Mouse (Mus musculus) liver, postnatal 0 days (tissue): ENCODE measurements around the gene Slc30a1. TPM values are rescaled to one million over a fixed set of nuclear protein-coding genes. Genes with fewer than 3 reads are reported as not detected.
A peak's percentile ranks its signal among the peaks of the same experiment; 100 is the strongest.

Source experiments
- ATAC-seq: fragments of 200-750 bp; cut with Nextera tagmentation; 2 replicates; pipeline ENCODE4 v1.8.0; 2017; ENCODE audit warnings: mild to moderate bottlenecking, moderate library complexity
- DNase-seq: peaks from one replicate; pipeline ENCODE4 v3.0.0-alpha.2; 2016
- H3K27ac ChIP-seq: fragments of 300-500 bp; sonication (generic); 2 replicates; pipeline ENCODE4 v1.5.1; 2014; ENCODE audit warnings: antibody characterized with exemption, moderate library complexity, mild to moderate bottlenecking, low read depth
- H3K27me3 ChIP-seq: fragments of 300-500 bp; sonication (generic); 2 replicates; pipeline ENCODE4 v1.6.1; 2014; ENCODE audit warnings: low read length, control low read depth, mixed read lengths; ENCODE audit not compliant: insufficient read depth
- H3K36me3 ChIP-seq: fragments of 300-500 bp; sonication (generic); replicated peaks from 2 replicates; pipeline ENCODE4 v1.6.1; 2014; ENCODE audit warnings: mild to moderate bottlenecking, control low read depth, low read length, moderate library complexity, mixed read lengths; ENCODE audit not compliant: insufficient read depth
- H3K4me1 ChIP-seq: fragments of 300-500 bp; sonication (generic); 2 replicates; pipeline ENCODE4 v1.6.1; 2014; ENCODE audit warnings: antibody characterized with exemption, mild to moderate bottlenecking, control low read depth; ENCODE audit not compliant: insufficient read depth
- H3K4me2 ChIP-seq: fragments of 300-500 bp; sonication (generic); 2 replicates; pipeline ENCODE4 v1.6.1; 2014; ENCODE audit warnings: low read depth, mild to moderate bottlenecking, low read length, moderate library complexity, mixed read lengths
- H3K4me3 ChIP-seq: fragments of 300-500 bp; sonication (generic); 2 replicates; pipeline ENCODE4 v1.5.1; 2014; ENCODE audit warnings: low read depth, low read length
- H3K9ac ChIP-seq: fragments of 300-500 bp; sonication (generic); replicated peaks from 2 replicates; pipeline ENCODE4 v1.6.1; 2014; ENCODE audit warnings: mild to moderate bottlenecking, moderate library complexity
- H3K9me3 ChIP-seq: fragments of 300-500 bp; sonication (generic); 2 replicates; pipeline ENCODE4 v1.6.1; 2016; ENCODE audit warnings: mild to moderate bottlenecking, control low read depth, low read length, mixed read lengths
- CTCF ChIP-seq: sonication (generic); IDR thresholded peaks from 2 replicates; pipeline ENCODE4 v1.5.1; 2016; ENCODE audit warnings: antibody characterized with exemption, low read depth
- EP300 ChIP-seq: IDR thresholded peaks from 2 replicates; pipeline ENCODE4 v1.6.1; 2016; ENCODE audit warnings: antibody characterized with exemption, low read depth, mild to moderate bottlenecking
- WGBS: fragments of 180-500 bp; shearing (Covaris S2); extraction: QIAGEN DNeasy Blood & Tissue Kit; methylation state at CpG from one replicate; pipeline ENCODE4 v1.1.7; 2014; ENCODE audit not compliant: insufficient replicate concordance; 5-methylcytosine and 5-hydroxymethylcytosine counted together
- polyA plus RNA-seq: library from polyadenylated mRNA; unstranded; fragments of >200 nt; fragmentation: Nextera tagmentation; extraction: Ambion mirVana; gene quantifications from 2 replicates; pipeline ENCODE4 v1.2.1, GENCODE M21; 2015

Gene Slc30a1
- polyA plus RNA-seq, 1 experiment from 2014 or later: 4.3 TPM

GRCm38 (mm10) chr1:191955101-191955500, 48.5 kb downstream of the Slc30a1 start:
- H3K9me3 ChIP-seq: no peaks in the 10 kb centered on the region
- WGBS: 18% methylated on average over 3 of the region's 3 CpGs
- TF ChIP-seq CTCF: 0 out of 2 replicates have a peak, but pooled peaks have one; percentile 1
- no peak for TF ChIP-seq EP300
- ATAC-seq: peak; percentile 12; the same call in 1 of the 2 replicates
- no peak for DNase-seq
- H3K27ac ChIP-seq: peak overlapping the region; percentile 88
- no peak overlapping the region for H3K9ac ChIP-seq
- peaks cover 37% of the 10 kb centered on the region for H3K4me1 ChIP-seq
- H3K36me3 ChIP-seq: no peaks in the 10 kb centered on the region
- H3K27me3 ChIP-seq: no peaks in the 10 kb centered on the region
- H3K4me3 ChIP-seq: no peak overlapping the region
- peak overlapping the region; percentile 60; the same call in 1 of the 2 replicates for H3K4me2 ChIP-seq

GRCm38 (mm10) chr1:191956261-191956660, 49.7 kb downstream of the Slc30a1 start:
- H3K9me3 ChIP-seq: no peaks in the 10 kb centered on the region
- H3K36me3 ChIP-seq: no peaks in the 10 kb centered on the region
- H3K27me3 ChIP-seq: no peaks in the 10 kb centered on the region
- peaks cover 35% of the 10 kb centered on the region for H3K4me1 ChIP-seq
- WGBS: 36% methylated on average over 3 of the region's 3 CpGs
- H3K4me2 ChIP-seq: peak overlapping the region; percentile 60
- peak overlapping the region; percentile 11; the same call in 1 of the 2 replicates for H3K4me3 ChIP-seq
- no peak for TF ChIP-seq EP300
- DNase-seq (no peak), ATAC-seq (peak; percentile 46)
- H3K27ac ChIP-seq: peak overlapping the region; percentile 88
- H3K9ac ChIP-seq: peak overlapping the region; percentile 67

- no peaks in the 10 kb centered on the region for H3K9me3 ChIP-seq
- peak overlapping the region; percentile 88 for H3K27ac ChIP-seq
- H3K4me2 ChIP-seq: peak overlapping the region; percentile 60
- ATAC-seq (peak; percentile 88), DNase-seq (peak; percentile 58)
- H3K4me3 ChIP-seq: peak overlapping the region; percentile 11; the same call in 1 of the 2 replicates
- TF ChIP-seq EP300: no peak
- no peak for TF ChIP-seq CTCF
- 21% methylated on average over 2 of the region's 2 CpGs for WGBS
- no peaks in the 10 kb centered on the region for H3K27me3 ChIP-seq
- H3K4me1 ChIP-seq: peaks cover 35% of the 10 kb centered on the region
- peak overlapping the region; percentile 67 for H3K9ac ChIP-seq
- no peaks in the 10 kb centered on the region for H3K36me3 ChIP-seq
Measured at GRCm38 (mm10) chr1:191956871-191957270, 50.3 kb downstream of the Slc30a1 start.

- DNase-seq (no peak), ATAC-seq (no peak)
- Histone ChIP-seq H3K9ac (no peak overlapping the region), H3K9me3 (no peaks in the 10 kb centered on the region), H3K4me2 (peak overlapping the region; percentile 60; the same call in 1 of the 2 replicates), H3K27ac (peak overlapping the region; percentile 17; the same call in 1 of the 2 replicates), H3K27me3 (no peaks in the 10 kb centered on the region), H3K4me3 (no peak overlapping the region), H3K36me3 (no peaks in the 10 kb centered on the region), H3K4me1 (peaks cover 35% of the 10 kb centered on the region)
- TF ChIP-seq CTCF: no peak
- 68% methylated on average over 3 of the region's 3 CpGs for WGBS
Measured at GRCm38 (mm10) chr1:191957321-191957720, 50.8 kb downstream of the Slc30a1 start.

- ATAC-seq (no peak), DNase-seq (no peak)
- H3K27me3 ChIP-seq: no peaks in the 10 kb centered on the region
- TF ChIP-seq CTCF (no peak), EP300 (no peak)
- H3K4me2 ChIP-seq: no peak overlapping the region
- H3K27ac ChIP-seq: no peak overlapping the region
- WGBS: 51% methylated on average over 2 of the region's 2 CpGs
- H3K4me3 ChIP-seq: no peak overlapping the region
- H3K4me1 ChIP-seq: peaks cover 27% of the 10 kb centered on the region
- no peaks in the 10 kb centered on the region for H3K9me3 ChIP-seq
- H3K9ac ChIP-seq: no peak overlapping the region
- no peaks in the 10 kb centered on the region for H3K36me3 ChIP-seq
Measured at GRCm38 (mm10) chr1:191960946-191961345, 54.4 kb downstream of the Slc30a1 start.

Other genes starting within 250 kb of the Slc30a1 start
- 95.0 and 102 TPM in 2 replicates for gene Lpgat1, start 188.9 kb upstream of the Slc30a1 start, polyA plus RNA-seq
- 13.2 and 14.7 TPM in 2 replicates for gene Nek2, start 85.3 kb upstream of the Slc30a1 start, polyA plus RNA-seq
- gene Rd3, start 70.6 kb downstream of the Slc30a1 start, polyA plus RNA-seq: 0.09 and 0.12 TPM in 2 replicates
- gene Traf5, start 185.8 kb downstream of the Slc30a1 start, polyA plus RNA-seq: 3.4 and 4.2 TPM in 2 replicates
- gene Rcor3, start 231.3 kb downstream of the Slc30a1 start, polyA plus RNA-seq: 6.2 and 7.2 TPM in 2 replicates